Mouse (Mus musculus) embryonic facial prominence, embryonic 12.5 days (tissue): ENCODE data around the gene Cbx2. TPM values are rescaled to one million over a fixed set of nuclear protein-coding genes. Genes with fewer than 3 reads are reported as not detected.
A peak's percentile ranks its signal among the peaks of the same experiment; 100 is the strongest.

Source experiments
- ATAC-seq: fragments of 200-750 bp; cut with Nextera tagmentation; 2 replicates; pipeline ENCODE4 v1.8.0; 2017; ENCODE audit not compliant: insufficient number of reproducible peaks, insufficient read depth, low FRiP score, low TSS enrichment
- H3K27ac ChIP-seq: fragments of 300-500 bp; sonication (generic); 2 replicates; pipeline ENCODE4 v1.5.1; 2016; ENCODE audit warnings: mild to moderate bottlenecking
- H3K27me3 ChIP-seq: fragments of 300-500 bp; sonication (generic); 2 replicates; pipeline ENCODE4 v1.6.1; 2016; ENCODE audit warnings: mild to moderate bottlenecking, moderate library complexity
- H3K36me3 ChIP-seq: fragments of 300-500 bp; sonication (generic); 2 replicates; pipeline ENCODE4 v1.6.1; 2016; ENCODE audit warnings: mild to moderate bottlenecking
- H3K4me1 ChIP-seq: fragments of 300-500 bp; sonication (generic); 2 replicates; pipeline ENCODE4 v1.6.1; 2016
- H3K4me2 ChIP-seq: fragments of 300-500 bp; sonication (generic); replicated peaks from 2 replicates; pipeline ENCODE4 v1.6.1; 2016; ENCODE audit warnings: mild to moderate bottlenecking, moderate library complexity
- H3K4me3 ChIP-seq: fragments of 300-500 bp; sonication (generic); 2 replicates; pipeline ENCODE4 v1.5.1; 2016; ENCODE audit warnings: mild to moderate bottlenecking
- H3K9ac ChIP-seq: fragments of 300-500 bp; sonication (generic); 2 replicates; pipeline ENCODE4 v1.6.1; 2016; ENCODE audit warnings: mild to moderate bottlenecking, moderate library complexity
- H3K9me3 ChIP-seq: fragments of 300-500 bp; sonication (generic); 2 replicates; pipeline ENCODE4 v1.6.1; 2016; ENCODE audit warnings: mild to moderate bottlenecking, moderate library complexity
- WGBS: fragments of 180-500 bp; shearing (Covaris S2); methylation state at CpG from one replicate; pipeline ENCODE4 v1.1.7; 2016; 5-methylcytosine and 5-hydroxymethylcytosine counted together
- polyA plus RNA-seq: library from polyadenylated mRNA; unstranded; fragments of >200 nt; fragmentation: Nextera tagmentation; extraction: Ambion mirVana; gene quantifications from 2 replicates; pipeline ENCODE4 v1.2.1, GENCODE M21; 2016

The Cbx2 gene
- polyA plus RNA-seq, 1 experiment from 2014 or later: 105 TPM

- Histone ChIP-seq H3K4me1 (peaks cover 62% of the 10 kb centered on the region), H3K27ac (no peak overlapping the region)
- WGBS: under 1% methylated on average over 57 of the region's 57 CpGs
Measured at GRCm38 (mm10) chr11:119036934-119037779, 14.4 kb downstream of the Cbx2 start.

GRCm38 (mm10) chr11:119037780-119038401 lies 15.1 kb downstream of the Cbx2 start:
- no peak for ATAC-seq
- WGBS: 2% methylated on average over 18 of the region's 18 CpGs
- H3K9me3 ChIP-seq: no peaks in the 10 kb centered on the region
- H3K27me3 ChIP-seq: peaks cover 60% of the 10 kb centered on the region
- peaks cover 68% of the 10 kb centered on the region for H3K4me1 ChIP-seq
- no peak overlapping the region for H3K27ac ChIP-seq
- peaks cover 8% of the 10 kb centered on the region for H3K36me3 ChIP-seq
- peak overlapping the region; percentile 91 for H3K4me2 ChIP-seq
- H3K4me3 ChIP-seq: peak overlapping the region; percentile 47
- no peak overlapping the region for H3K9ac ChIP-seq

More at GRCm38 (mm10) chr11:119036934-119037779, 14.4 kb downstream of the Cbx2 start:
- Histone ChIP-seq H3K9ac (peak overlapping the region; percentile 63), H3K27me3 (peaks cover 54% of the 10 kb centered on the region), H3K4me2 (peak overlapping the region; percentile 91), H3K4me3 (peak overlapping the region; percentile 47), H3K9me3 (no peaks in the 10 kb centered on the region), H3K36me3 (peaks cover 8% of the 10 kb centered on the region)
- ATAC-seq: no peak

GRCm38 (mm10) chr11:119038744-119039484 lies 16.2 kb downstream of the Cbx2 start:
- Histone ChIP-seq H3K27ac (no peak overlapping the region), H3K27me3 (peaks cover 68% of the 10 kb centered on the region), H3K9me3 (no peaks in the 10 kb centered on the region), H3K4me1 (peaks cover 78% of the 10 kb centered on the region), H3K4me3 (0 out of 2 replicates have a peak overlapping the region, but pooled peaks have one; percentile 74), H3K4me2 (peak overlapping the region; percentile 85), H3K9ac (peak overlapping the region; percentile 47), H3K36me3 (peaks cover 8% of the 10 kb centered on the region)
- ATAC-seq: no peak
- WGBS: 31% methylated on average over 22 of the region's 22 CpGs

GRCm38 (mm10) chr11:119039732-119040512 lies 17.2 kb downstream of the Cbx2 start:
- ATAC-seq: no peak
- H3K27ac ChIP-seq: peak overlapping the region; percentile 83

GRCm38 (mm10) chr11:119040600-119041324 lies 18.0 kb downstream of the Cbx2 start, which contains the start of gene Cbx8:
TSS of gene Cbx8 (minus strand) at chr11:119040969.
- H3K4me1 ChIP-seq: peaks cover 77% of the 10 kb centered on the region
- H3K4me3 ChIP-seq: peak within 1 kb of the TSS; percentile 74
- H3K27ac ChIP-seq: peak within 1 kb of the TSS; percentile 83
- no peaks in the 10 kb centered on the region for H3K9me3 ChIP-seq
- peak; percentile 79 for ATAC-seq
- peak within 1 kb of the TSS; percentile 85 for H3K9ac ChIP-seq
- H3K36me3 ChIP-seq: peaks cover 8% of the 10 kb centered on the region
- peak within 1 kb of the TSS; percentile 94 for H3K4me2 ChIP-seq
- peaks cover 72% of the 10 kb centered on the region for H3K27me3 ChIP-seq
- WGBS: under 1% methylated on average over 54 of the region's 63 CpGs

More at GRCm38 (mm10) chr11:119039732-119040512, 17.2 kb downstream of the Cbx2 start:
- peak overlapping the region; percentile 74 for H3K4me3 ChIP-seq
- H3K4me2 ChIP-seq: peak overlapping the region; percentile 85
- H3K9ac ChIP-seq: peak overlapping the region; percentile 85
- no peaks in the 10 kb centered on the region for H3K9me3 ChIP-seq
- H3K27me3 ChIP-seq: peaks cover 72% of the 10 kb centered on the region
- WGBS: 4% methylated on average over 21 of the region's 21 CpGs
- H3K4me1 ChIP-seq: peaks cover 78% of the 10 kb centered on the region
- H3K36me3 ChIP-seq: peaks cover 8% of the 10 kb centered on the region

- Histone ChIP-seq H3K27ac (peak overlapping the region; percentile 36; the same call in 1 of the 2 replicates), H3K4me2 (peak overlapping the region; percentile 94), H3K36me3 (peaks cover 8% of the 10 kb centered on the region), H3K4me3 (peak overlapping the region; percentile 74), H3K4me1 (peaks cover 76% of the 10 kb centered on the region), H3K9me3 (no peaks in the 10 kb centered on the region), H3K9ac (peak overlapping the region; percentile 63), H3K27me3 (peaks cover 72% of the 10 kb centered on the region)
- 1% methylated on average over 31 of the region's 31 CpGs for WGBS
- peak; percentile 48 for ATAC-seq
Measured at GRCm38 (mm10) chr11:119041325-119041716, 18.6 kb downstream of the Cbx2 start.

DNA sequence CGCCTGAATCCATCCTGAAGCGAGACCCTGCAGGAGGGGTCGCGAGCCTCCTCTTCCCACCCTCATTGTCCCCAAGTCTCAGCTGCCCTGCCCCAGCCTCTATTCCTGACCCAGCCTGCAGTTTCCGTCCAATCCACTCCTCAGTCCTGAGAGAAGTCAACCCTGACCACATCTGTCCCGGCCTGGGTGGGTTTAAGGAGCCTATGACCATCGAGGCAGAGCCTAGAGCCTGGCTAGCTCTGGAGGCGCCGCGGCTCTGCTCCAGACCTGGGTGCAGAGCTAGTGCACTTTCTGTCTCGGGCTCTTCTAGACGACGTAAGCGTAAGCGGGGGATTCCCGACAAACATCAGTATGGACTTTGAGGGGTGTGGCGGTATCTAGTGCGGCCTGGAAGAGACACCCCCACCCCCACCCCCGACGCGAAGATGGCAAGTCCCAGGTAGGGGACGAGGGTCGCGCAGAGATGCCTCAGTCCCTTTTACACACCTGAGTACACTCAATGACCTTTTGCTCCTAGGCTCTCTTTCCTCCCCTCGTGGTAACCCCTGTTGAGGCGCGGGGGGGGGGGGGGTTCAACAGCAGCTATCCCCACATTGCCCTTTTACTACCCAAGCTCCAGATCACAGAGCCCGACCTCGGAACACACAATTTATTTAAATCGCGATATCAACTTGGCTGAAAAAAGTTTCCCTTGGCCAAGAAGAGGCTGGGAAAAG lies 19.1 kb downstream of the Cbx2 start:
- peak overlapping the region; percentile 63 for H3K9ac ChIP-seq
- WGBS: 1% methylated on average over 30 of the region's 31 CpGs
- H3K27me3 ChIP-seq: peaks cover 74% of the 10 kb centered on the region
- H3K4me2 ChIP-seq: peak overlapping the region; percentile 94
- H3K4me3 ChIP-seq: peak overlapping the region; percentile 74
- H3K36me3 ChIP-seq: peaks cover 8% of the 10 kb centered on the region
- no peaks in the 10 kb centered on the region for H3K9me3 ChIP-seq
- no peak for ATAC-seq
- H3K4me1 ChIP-seq: peaks cover 81% of the 10 kb centered on the region
- H3K27ac ChIP-seq: peak overlapping the region; percentile 77; the same call in 1 of the 2 replicates

DNA sequence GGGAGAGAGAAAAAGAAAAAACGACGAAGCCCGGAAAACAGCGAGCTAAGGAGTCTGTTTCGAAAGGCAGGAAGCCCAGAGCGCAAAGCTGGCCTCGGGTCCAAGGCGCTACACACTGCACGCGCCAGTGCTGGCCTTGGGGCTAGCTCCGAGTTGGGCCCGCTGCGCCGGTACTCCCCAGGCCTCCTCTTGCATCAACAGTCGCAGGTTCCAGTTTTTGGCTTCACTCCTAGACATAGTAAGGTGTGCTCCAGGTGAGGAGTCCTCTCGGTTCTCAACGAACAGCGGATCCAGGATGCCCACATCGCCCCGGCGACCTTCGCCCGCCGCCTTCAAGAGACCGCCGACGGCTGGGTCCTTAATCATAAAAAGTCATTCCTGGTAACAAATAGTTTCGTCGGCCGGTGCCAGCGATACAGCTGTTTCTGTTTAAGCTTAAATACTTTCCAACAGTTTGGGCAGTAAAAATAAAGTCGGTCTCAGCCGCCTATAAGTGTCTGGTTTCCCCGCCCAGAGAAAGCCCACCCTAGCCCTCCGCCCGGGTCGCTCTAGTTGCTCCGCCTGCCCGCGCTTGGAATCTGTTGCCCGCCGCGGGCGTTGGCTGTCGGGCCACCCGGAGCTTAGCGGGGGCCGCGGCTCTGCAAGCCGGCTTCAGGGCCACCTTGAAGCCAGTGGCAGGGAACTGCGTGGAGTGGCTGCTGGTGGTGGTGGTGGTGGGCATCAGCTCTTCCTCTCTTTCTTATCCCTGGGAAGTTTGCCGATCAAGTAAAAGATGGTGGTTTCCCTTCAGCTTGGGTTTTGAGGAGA lies 19.9 kb downstream of the Cbx2 start:
- peaks cover 8% of the 10 kb centered on the region for H3K36me3 ChIP-seq
- H3K9ac ChIP-seq: peak overlapping the region; percentile 30; the same call in 1 of the 2 replicates
- H3K27ac ChIP-seq: peak overlapping the region; percentile 77
- H3K4me2 ChIP-seq: peak overlapping the region; percentile 94
- H3K4me1 ChIP-seq: peaks cover 81% of the 10 kb centered on the region
- under 1% methylated on average over 52 of the region's 52 CpGs for WGBS
- H3K9me3 ChIP-seq: no peaks in the 10 kb centered on the region
- no peak for ATAC-seq
- peaks cover 76% of the 10 kb centered on the region for H3K27me3 ChIP-seq
- H3K4me3 ChIP-seq: peak overlapping the region; percentile 26

DNA sequence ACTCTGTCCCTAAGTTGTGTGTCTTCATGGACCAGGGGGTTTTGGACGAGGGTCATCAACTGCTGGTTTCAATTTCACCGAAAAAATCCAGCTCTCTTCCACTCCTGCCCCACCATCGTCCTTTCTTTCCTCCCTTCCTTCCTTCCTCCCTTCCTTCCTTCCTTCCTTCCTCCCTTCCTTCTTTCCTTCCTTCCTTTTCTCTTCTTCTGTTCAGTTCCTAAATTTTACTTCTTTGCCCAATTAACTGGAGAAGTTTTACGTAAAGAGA lies 20.4 kb downstream of the Cbx2 start:
- no peaks in the 10 kb centered on the region for H3K9me3 ChIP-seq
- peaks cover 8% of the 10 kb centered on the region for H3K36me3 ChIP-seq
- H3K4me2 ChIP-seq: peak overlapping the region; percentile 94
- H3K27ac ChIP-seq: peak overlapping the region; percentile 77
- no peak overlapping the region; the same call in 1 of the 2 replicates for H3K9ac ChIP-seq
- peaks cover 79% of the 10 kb centered on the region for H3K27me3 ChIP-seq
- no peak for ATAC-seq
- 0% methylated on average over 4 of the region's 4 CpGs for WGBS
- peak overlapping the region; percentile 26; the same call in 1 of the 2 replicates for H3K4me3 ChIP-seq
- peaks cover 83% of the 10 kb centered on the region for H3K4me1 ChIP-seq
